In the genomic region with DNA sequence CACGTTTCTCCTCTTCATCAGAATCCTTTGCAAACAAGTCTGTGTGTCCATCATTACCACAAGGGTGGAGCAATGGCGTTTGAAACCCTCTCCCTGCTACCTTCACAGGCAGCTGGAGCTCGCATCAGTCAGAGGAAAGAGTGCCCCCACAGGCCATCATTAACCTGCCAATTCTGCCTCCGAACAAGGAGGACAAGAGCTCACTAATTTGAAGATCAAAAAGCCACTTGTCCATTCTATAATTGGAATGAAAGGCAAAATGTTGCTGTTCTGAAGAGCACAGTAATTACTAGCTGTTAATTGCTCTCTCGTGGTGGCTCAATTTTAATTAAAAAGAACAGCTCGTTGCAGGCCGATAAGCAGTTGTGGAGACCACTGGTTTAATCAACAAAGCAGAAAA, we compare ENCODE assay signal across 16 mouse cellular contexts.
DNase-seq lines count a peak whose midpoint lies in the region; ATAC-seq and TF ChIP-seq lines count a peak whose summit lies in the region.
"Had no signal": no experiment of that assay in that cellular context is flagged by ENCODE, and none has a peak within 500 bp of the region (broad histone marks: within the 10 kb centered on the region; RNA-seq: fewer than 3 reads in every experiment).

No protein-coding gene starts in this region.

- no peak overlapping the region for H3K4me2 ChIP-seq in forebrain, embryonic 13.5 days
- H3K4me2 ChIP-seq in midbrain, postnatal 0 days (ENCODE audit: low read depth, low read length, poor library complexity, severe bottlenecking), result no peak overlapping the region
- H3K4me2 ChIP-seq: heart, embryonic 12.5 days; hindbrain, embryonic 13.5 days; liver, embryonic 15.5 days had no signal

- DNase-seq in layer of hippocampus, adult 2 months (ENCODE audit: low spot score in 2 of 2), result no peak
- DNase-seq in layer of hippocampus, postnatal 25 days (ENCODE audit: extremely low spot score in 1 of 2, low spot score in 1 of 2), result no peak
- peak; percentile 39 for DNase-seq in embryo, embryonic 10.5 days (ENCODE audit: low spot score)
- DNase-seq in midbrain, postnatal 0 days (ENCODE audit: low spot score), result peak; percentile 31
- no peak for DNase-seq in natural killer cell, adult 2 months (ENCODE audit: low spot score in 2 of 2)
- no peak for DNase-seq in yolk sac, embryonic 10.5 days (ENCODE audit: low spot score)
- no peak for DNase-seq in heart, postnatal 10 days
- DNase-seq: gastrocnemius, postnatal 10 days; layer of hippocampus, adult 9-11 months; left cerebral cortex, postnatal 4 days had no signal

- TF ChIP-seq CTCF in layer of hippocampus, adult 2 months (conservative IDR thresholded peaks at IDR 0.05), result peak; percentile 31
- TF ChIP-seq CTCF in midbrain, postnatal 0 days (IDR thresholded peaks at IDR 0.05), result peak; percentile 58

- H3K36me3 ChIP-seq in forebrain, embryonic 13.5 days (ENCODE audit: poor library complexity, severe bottlenecking), result no peaks in the 10 kb centered on the region
- H3K36me3 ChIP-seq in midbrain, postnatal 0 days (ENCODE audit: insufficient read depth, low read length), result no peaks in the 10 kb centered on the region
- H3K36me3 ChIP-seq: heart, embryonic 12.5 days; hindbrain, embryonic 13.5 days; liver, embryonic 15.5 days had no signal

- H3K9me3 ChIP-seq in forebrain, embryonic 13.5 days (replicated peaks), result no peaks in the 10 kb centered on the region
- H3K9me3 ChIP-seq in midbrain, postnatal 0 days (ENCODE audit: low read length), result no peaks in the 10 kb centered on the region
- H3K9me3 ChIP-seq: heart, embryonic 12.5 days; hindbrain, embryonic 13.5 days; liver, embryonic 15.5 days had no signal

- no peak overlapping the region for H3K4me3 ChIP-seq in layer of hippocampus, adult 2 months
- H3K4me3 ChIP-seq in forebrain, embryonic 13.5 days, result no peak overlapping the region
- H3K4me3 ChIP-seq in midbrain, postnatal 0 days (ENCODE audit: low read depth, low read length), result no peak overlapping the region
- H3K4me3 ChIP-seq: heart, embryonic 12.5 days; hindbrain, embryonic 13.5 days; liver, embryonic 15.5 days had no signal

- H3K27me3 ChIP-seq in forebrain, embryonic 13.5 days, result peaks cover 26% of the 10 kb centered on the region
- no peaks in the 10 kb centered on the region for H3K27me3 ChIP-seq in midbrain, postnatal 0 days (ENCODE audit: insufficient read depth, low read length)
- H3K27me3 ChIP-seq: CH12.LX; heart, embryonic 12.5 days; liver, embryonic 15.5 days had no signal

- H3K27ac ChIP-seq in layer of hippocampus, adult 2 months, result no peak overlapping the region
- no peak overlapping the region for H3K27ac ChIP-seq in forebrain, embryonic 13.5 days
- H3K27ac ChIP-seq in midbrain, postnatal 0 days (ENCODE audit: low read depth, low read length), result no peak overlapping the region
- H3K27ac ChIP-seq: hindbrain, embryonic 13.5 days; liver, embryonic 15.5 days had no signal

- peaks cover 10% of the 10 kb centered on the region; the same call in 1 of the 2 replicates for H3K4me1 ChIP-seq in forebrain, embryonic 13.5 days
- no peaks in the 10 kb centered on the region for H3K4me1 ChIP-seq in midbrain, postnatal 0 days (ENCODE audit: insufficient read depth, low read length)
- H3K4me1 ChIP-seq: liver, embryonic 15.5 days had no signal

- H3K9ac ChIP-seq in forebrain, embryonic 13.5 days, result no peak overlapping the region
- H3K9ac ChIP-seq in midbrain, postnatal 0 days (replicated peaks; ENCODE audit: low read length, poor library complexity, severe bottlenecking), result no peak overlapping the region
- H3K9ac ChIP-seq: heart, embryonic 12.5 days; hindbrain, embryonic 13.5 days; liver, embryonic 15.5 days had no signal

- intact Hi-C loops in heart, postnatal 10 days (cut with DNase I), result no loop called here

- 8% methylated on average over 7 of the region's 7 CpGs for WGBS in forebrain, embryonic 13.5 days
- WGBS in midbrain, postnatal 0 days, result 40% methylated on average over 7 of the region's 7 CpGs

- ATAC-seq in forebrain, embryonic 13.5 days, result peak; percentile 67; the same call in 1 of the 2 replicates
- 0 out of 2 replicates have a peak, but pooled peaks have one; percentile 60 for ATAC-seq in midbrain, postnatal 0 days (ENCODE audit: low FRiP score)
- ATAC-seq: Patski had no signal

Comparison
In these comparisons a context has a peak if more than half of its experiments do, and no peak if none do; other contexts are left out.
1. DNase-seq: peak in embryo, embryonic 10.5 days (single experiment) and midbrain, postnatal 0 days (single experiment); none in layer of hippocampus, adult 2 months (0 of 2), layer of hippocampus, postnatal 25 days (0 of 2), natural killer cell, adult 2 months (0 of 2), yolk sac, embryonic 10.5 days (single experiment) and heart, postnatal 10 days (0 of 2).